31 mouse cellular contexts compared by ENCODE assay signal in genomic region chr6:122514312-122514711, GRCm38 (mm10). TPM values are rescaled to one million over a fixed set of nuclear protein-coding genes. Genes with fewer than 3 reads are reported as not detected.
"Had no signal": no experiment of that assay in that cellular context is flagged by ENCODE, and none has a peak within 500 bp of the region (broad histone marks: within the 10 kb centered on the region; RNA-seq: fewer than 3 reads in every experiment).

No protein-coding gene starts in this region.

- H3K36me3 ChIP-seq: limb, embryonic 10.5 days; limb, embryonic 13.5 days; liver, embryonic 12.5 days; liver, embryonic 15.5 days; lung, embryonic 15.5 days; midbrain, embryonic 10.5 days; midbrain, embryonic 13.5 days; neural tube, embryonic 13.5 days; stomach, embryonic 15.5 days had no signal

- H3K4me3 ChIP-seq: limb, embryonic 10.5 days; limb, embryonic 13.5 days; liver, embryonic 12.5 days; liver, embryonic 15.5 days; lung, embryonic 15.5 days; megakaryocyte, embryonic 14.5 days; midbrain, embryonic 10.5 days; midbrain, embryonic 13.5 days; myocyte; neural tube, embryonic 13.5 days had no signal

- DNase-seq: kidney, postnatal 14 days; kidney, postnatal 4 days; liver; lung, adult 18-20 months; lung, postnatal 10 days; lung, postnatal 36 days; retina, postnatal 1 day; right cerebral cortex, postnatal 25 days; spleen, adult 18-20 months; thymus, adult 2 months; thymus, postnatal 14 days; thymus, postnatal 4 days had no signal

- H3K27ac ChIP-seq: limb, embryonic 10.5 days; limb, embryonic 13.5 days; liver, embryonic 12.5 days; liver, embryonic 15.5 days; lung, embryonic 15.5 days; midbrain, embryonic 10.5 days; midbrain, embryonic 13.5 days; neural tube, embryonic 13.5 days; stomach, embryonic 15.5 days had no signal

- H3K27me3 ChIP-seq: limb, embryonic 13.5 days; liver, embryonic 12.5 days; liver, embryonic 15.5 days; lung, embryonic 15.5 days; midbrain, embryonic 13.5 days; neural tube, embryonic 13.5 days; stomach, embryonic 15.5 days had no signal

- H3K4me1 ChIP-seq: limb, embryonic 10.5 days; limb, embryonic 13.5 days; liver, embryonic 12.5 days; liver, embryonic 15.5 days; lung, embryonic 15.5 days; megakaryocyte, embryonic 14.5 days; midbrain, embryonic 10.5 days; midbrain, embryonic 13.5 days; neural tube, embryonic 13.5 days had no signal

- ATAC-seq: liver, embryonic 12.5 days; midbrain, embryonic 13.5 days; midbrain, embryonic 16.5 days had no signal

- H3K9ac ChIP-seq: limb, embryonic 13.5 days; liver, embryonic 12.5 days; liver, embryonic 15.5 days; lung, embryonic 15.5 days; midbrain, embryonic 13.5 days; neural tube, embryonic 13.5 days; stomach, embryonic 15.5 days had no signal

- H3K9me3 ChIP-seq: limb, embryonic 10.5 days; limb, embryonic 13.5 days; liver, embryonic 12.5 days; liver, embryonic 15.5 days; lung, embryonic 15.5 days; megakaryocyte, embryonic 14.5 days; midbrain, embryonic 10.5 days; midbrain, embryonic 13.5 days; neural tube, embryonic 13.5 days; stomach, embryonic 15.5 days had no signal

- H3K4me2 ChIP-seq: limb, embryonic 13.5 days; liver, embryonic 12.5 days; liver, embryonic 15.5 days; lung, embryonic 15.5 days; midbrain, embryonic 13.5 days; neural tube, embryonic 13.5 days; stomach, embryonic 15.5 days had no signal

RNA-seq across cellular contexts. Expression of gene Mfap5, which starts 8.7 kb away (rescaled TPM):
- total RNA-seq: layer of hippocampus, adult 18-20 months; monocyte, adult 5-6 weeks; neutrophil, adult 5-6 weeks had no signal

RNA-seq across cellular contexts. Expression of gene Rimklb, which starts 15.8 kb away (rescaled TPM):
- total RNA-seq: monocyte, adult 5-6 weeks had no signal
- polyA plus RNA-seq: myocyte had no signal

RNA-seq across cellular contexts. Expression of gene Aicda, which starts 39.3 kb away (rescaled TPM):
- total RNA-seq: layer of hippocampus, adult 18-20 months; layer of hippocampus, postnatal 14 days; left cerebral cortex, adult 8-10 months; left cerebral cortex, postnatal 25 days; monocyte, adult 5-6 weeks had no signal
- polyA plus RNA-seq: kidney, embryonic 16.5 days; limb, embryonic 10.5 days; liver, embryonic 12.5 days; liver, embryonic 15.5 days; lung, embryonic 15.5 days; midbrain, embryonic 10.5 days; myocyte had no signal
